8 mouse cellular contexts compared by ENCODE assay signal in the genomic region with DNA sequence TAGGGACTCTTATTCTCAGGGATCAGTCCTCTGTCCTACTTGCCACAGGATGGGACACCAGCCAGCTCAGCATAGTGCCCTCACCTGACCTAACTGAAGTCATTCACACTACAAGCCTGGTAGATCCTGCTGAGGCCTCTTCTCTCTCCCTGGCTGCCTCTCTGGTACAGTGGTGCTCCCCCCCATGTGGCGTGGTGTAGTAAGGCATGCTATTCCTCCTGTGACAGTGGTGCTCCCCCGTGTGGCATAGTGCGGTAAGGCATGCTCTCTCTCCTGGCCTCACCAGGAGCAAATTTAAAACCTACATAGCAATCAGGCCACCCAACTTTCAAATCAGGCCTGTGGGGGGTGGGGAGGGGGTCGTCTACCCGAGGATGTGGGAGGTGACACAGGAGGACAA. TPM values are rescaled to one million over a fixed set of nuclear protein-coding genes. Genes with fewer than 3 reads are reported as not detected.
A peak's percentile ranks its signal among the peaks of the same experiment; 100 is the strongest.
DNase-seq lines count a peak whose midpoint lies in the region; ATAC-seq and TF ChIP-seq lines count a peak whose summit lies in the region.

No protein-coding gene starts in this region.

- H3K27me3 ChIP-seq in Patski: peaks cover 4% of the 10 kb centered on the region
- H3K27me3 ChIP-seq in forebrain, embryonic 15.5 days: no peaks in the 10 kb centered on the region
- no peaks in the 10 kb centered on the region for H3K27me3 ChIP-seq in hindbrain, embryonic 11.5 days (ENCODE audit: control insufficient read depth, insufficient read depth, low read length)
- H3K27me3 ChIP-seq in lung, postnatal 0 days (replicated peaks; ENCODE audit: insufficient read depth, low read length): no peaks in the 10 kb centered on the region

- in situ Hi-C loops in Patski (cut with MboI; ENCODE audit: low pct_unique_long_range_greater_than_20kb): loop anchor here (5.0 kb wide), 1 partner anchor 232 kb away; the partner anchor contains the start of gene Tha1

- CTCF ChIA-PET in Patski (lab: Charles Lee): interaction anchor here (0.6 to 3.2 kb wide), 20 partner anchors 8 to 239 kb away, joined by 3 to 16 read pairs (median 3); partner anchors contain the start of genes Pgs1 and Tha1

- no peaks in the 10 kb centered on the region for H3K36me3 ChIP-seq in forebrain, embryonic 15.5 days
- no peaks in the 10 kb centered on the region for H3K36me3 ChIP-seq in hindbrain, embryonic 11.5 days (ENCODE audit: control insufficient read depth, insufficient read depth, low read length)
- H3K36me3 ChIP-seq in lung, postnatal 0 days (ENCODE audit: insufficient read depth, low read length): no peaks in the 10 kb centered on the region

- TF ChIP-seq CTCF in Patski (IDR thresholded peaks at IDR 0.05): peak; percentile 86
- peak; percentile 100 for TF ChIP-seq CTCF in lung, postnatal 0 days (IDR thresholded peaks at IDR 0.05)

- no peaks in the 10 kb centered on the region for H3K4me1 ChIP-seq in forebrain, embryonic 15.5 days
- no peaks in the 10 kb centered on the region for H3K4me1 ChIP-seq in hindbrain, embryonic 11.5 days (replicated peaks; ENCODE audit: control insufficient read depth, insufficient read depth, low read length)
- H3K4me1 ChIP-seq in lung, postnatal 0 days (ENCODE audit: insufficient read depth, low read depth, low read length): no peaks in the 10 kb centered on the region

- TF ChIP-seq EP300 in lung, postnatal 0 days (IDR thresholded peaks at IDR 0.05): no peak

- no peak overlapping the region for H3K27ac ChIP-seq in forebrain, embryonic 15.5 days (replicated peaks)
- no peak overlapping the region for H3K27ac ChIP-seq in hindbrain, embryonic 11.5 days (ENCODE audit: low read depth, low read length)
- no peak overlapping the region for H3K27ac ChIP-seq in lung, postnatal 0 days (ENCODE audit: low read length)

- peak; percentile 22 for DNase-seq in Patski (ENCODE audit: low read depth, low spot score)
- peak; percentile 65 for DNase-seq in cerebellum, adult 11-12 months
- DNase-seq in hindbrain, embryonic 11.5 days (ENCODE audit: low spot score): peak; percentile 92
- DNase-seq in layer of hippocampus, adult 9-11 months: peak; percentile 81
- peak; percentile 93 for DNase-seq in lung, postnatal 0 days (ENCODE audit: low spot score)
- DNase-seq in right cerebral cortex, postnatal 10 days (ENCODE audit: low spot score in 2 of 2): peak; percentile 78 to 85
- peak; percentile 55 for DNase-seq in urinary bladder, postnatal 10 days (ENCODE audit: low spot score)

- 5% methylated on average over 5 of the region's 5 CpGs for WGBS in forebrain, embryonic 15.5 days
- WGBS in hindbrain, embryonic 11.5 days: 12% methylated on average over 5 of the region's 5 CpGs
- WGBS in lung, postnatal 0 days: 9% methylated on average over 5 of the region's 5 CpGs

- POLR2A ChIA-PET in Patski (lab: Charles Lee): no interaction called here

- H3K9me3 ChIP-seq in forebrain, embryonic 15.5 days: no peaks in the 10 kb centered on the region
- no peaks in the 10 kb centered on the region for H3K9me3 ChIP-seq in hindbrain, embryonic 11.5 days (ENCODE audit: control insufficient read depth, low read length)
- H3K9me3 ChIP-seq in lung, postnatal 0 days (ENCODE audit: low read length): no peaks in the 10 kb centered on the region

- no peak overlapping the region for H3K9ac ChIP-seq in forebrain, embryonic 15.5 days (replicated peaks)
- no peak overlapping the region for H3K9ac ChIP-seq in hindbrain, embryonic 11.5 days (ENCODE audit: low read depth, low read length)
- no peak overlapping the region for H3K9ac ChIP-seq in lung, postnatal 0 days (replicated peaks; ENCODE audit: low read depth)

- no peak overlapping the region for H3K4me3 ChIP-seq in forebrain, embryonic 15.5 days
- no peak overlapping the region for H3K4me3 ChIP-seq in hindbrain, embryonic 11.5 days (ENCODE audit: low read depth, low read length)
- H3K4me3 ChIP-seq in lung, postnatal 0 days (ENCODE audit: low read depth, low read length): no peak overlapping the region

- peak; percentile 34 for ATAC-seq in Patski
- peak; percentile 61; the same call in 1 of the 2 replicates for ATAC-seq in forebrain, embryonic 15.5 days (replicated peaks)
- ATAC-seq in hindbrain, embryonic 11.5 days (ENCODE audit: low FRiP score): no peak
- peak; percentile 84 for ATAC-seq in lung, postnatal 0 days

- no peak overlapping the region for H3K4me2 ChIP-seq in forebrain, embryonic 15.5 days (replicated peaks)
- no peak overlapping the region for H3K4me2 ChIP-seq in hindbrain, embryonic 11.5 days (replicated peaks; ENCODE audit: low read depth, low read length)
- H3K4me2 ChIP-seq in lung, postnatal 0 days (replicated peaks; ENCODE audit: low read depth, low read length): no peak overlapping the region

RNA-seq across cellular contexts. Expression of gene Dnah17, which starts 26.4 kb away (rescaled TPM):
- polyA plus RNA-seq in Patski (2021): 0.22 TPM
- polyA plus RNA-seq in forebrain, embryonic 15.5 days (2015; fragmentation: Nextera tagmentation; extraction: Ambion mirVana): 0.27 TPM in 2 replicates
- 0.14 and 0.17 TPM in 2 replicates for polyA plus RNA-seq in hindbrain, embryonic 11.5 days (2014; fragmentation: Nextera tagmentation; extraction: Ambion mirVana)
- 0.08 and 0.10 TPM in 2 replicates for polyA plus RNA-seq in lung, postnatal 0 days (2015; fragmentation: Nextera tagmentation; extraction: Ambion mirVana)

Comparison
In these comparisons a context has a peak if more than half of its experiments do, and no peak if none do; other contexts are left out.
1. DNase-seq: peak in every context shown above with its lines; median percentile 93 in lung, postnatal 0 days; 92 in hindbrain, embryonic 11.5 days; 82 in right cerebral cortex, postnatal 10 days; 81 in layer of hippocampus, adult 9-11 months; 65 in cerebellum, adult 11-12 months; 55 in urinary bladder, postnatal 10 days; 22 in Patski.